Mouse (Mus musculus) gonadal fat pad, adult 2 months (tissue): ENCODE data around the gene Mmp19. TPM values are rescaled to one million over a fixed set of nuclear protein-coding genes. Genes with fewer than 3 reads are reported as not detected.
"Not testable (repeated sequence)": the region's sequence is repeated elsewhere in the genome, so short reads cannot be mapped to it uniquely, and the experiment has no call there.

ENCODE experiments used
- DNase-seq: peaks from one replicate; pipeline ENCODE4 v3.0.0-alpha.2; 2012; ENCODE audit warnings: low read depth
- polyA plus RNA-seq: library from polyadenylated mRNA; depleted of rRNA; stranded (reverse); fragments of >200 nt; gene quantifications from 2 replicates; pipeline ENCODE4 v1.2.3, GENCODE M21; 2012

Gene Mmp19
- polyA plus RNA-seq, 1 experiment, result 21.7 TPM

DNA sequence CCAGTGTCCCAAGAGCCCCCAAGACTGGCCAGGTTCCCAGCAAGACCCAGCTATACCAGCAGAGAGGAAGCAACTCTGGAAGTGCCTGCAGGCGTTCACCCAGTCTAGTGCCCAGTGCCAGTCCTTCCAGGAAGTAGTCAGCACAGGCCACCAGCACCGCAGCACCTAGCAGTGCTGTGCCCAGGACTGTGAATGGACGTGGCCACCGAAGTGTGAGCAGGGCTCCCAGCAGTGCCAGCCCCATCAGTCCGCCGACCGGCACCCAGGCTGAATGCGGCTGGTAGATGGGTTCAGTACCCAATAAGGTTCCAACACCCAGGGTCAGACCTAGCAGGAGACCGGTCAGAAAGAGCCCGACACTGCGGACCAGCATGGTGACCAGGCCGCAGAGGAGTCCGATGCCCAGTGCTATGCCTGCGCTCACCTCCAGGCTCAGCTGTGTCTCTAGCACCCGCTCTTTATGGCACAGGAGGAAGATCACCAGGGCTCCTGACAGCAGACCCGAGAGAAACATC lies 11.3 kb downstream of the Mmp19 start:
- DNase-seq, result no peak

GRCm38 (mm10) chr10:128802956-128803355 lies 12.2 kb downstream of the Mmp19 start:
- DNase-seq, result no peak

DNA sequence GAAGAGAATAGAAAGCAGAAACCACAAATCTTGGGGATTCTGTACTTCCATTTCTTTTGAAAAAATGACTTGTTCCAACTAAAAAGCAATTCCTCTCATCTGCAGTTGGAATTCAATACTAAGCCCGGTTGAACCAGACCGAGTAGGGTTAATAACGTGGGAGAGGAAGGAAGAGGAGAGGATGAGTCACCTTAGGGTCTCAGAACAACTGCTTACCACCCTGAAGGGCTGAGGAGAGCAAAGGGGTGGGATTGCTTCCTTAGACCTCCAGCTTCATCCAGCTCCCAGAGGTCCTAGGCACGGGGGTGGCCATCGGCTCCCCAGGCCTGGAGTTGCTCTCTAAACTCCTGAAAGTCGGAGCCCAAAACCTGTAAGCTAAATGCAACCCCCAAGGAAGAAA lies 12.7 kb downstream of the Mmp19 start:
- no peak for DNase-seq

DNA sequence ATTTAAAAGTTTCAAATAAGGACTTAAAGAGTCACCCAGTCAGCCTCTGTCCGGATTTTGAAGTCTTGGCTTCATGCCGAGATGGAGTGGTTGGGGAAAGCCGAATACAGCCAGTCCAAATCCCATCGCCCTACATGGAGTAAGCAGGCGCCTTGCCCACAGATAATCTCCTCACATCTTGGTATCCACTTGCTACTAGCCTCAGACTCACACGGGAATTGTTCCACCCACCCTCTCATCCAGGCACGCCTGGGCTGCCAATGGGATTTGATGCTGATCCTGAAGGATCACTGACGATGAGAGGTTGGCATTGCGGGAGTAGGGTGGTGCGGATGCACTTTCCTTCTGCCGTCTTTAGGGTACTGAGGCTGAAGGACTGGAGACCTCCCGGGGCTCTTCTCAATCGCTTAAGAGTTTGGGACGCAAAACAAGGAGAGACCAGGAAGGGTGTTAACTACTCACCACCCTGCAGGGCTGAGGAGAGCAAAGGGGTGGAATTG lies 13.1 kb downstream of the Mmp19 start, which contains the start of gene Dnajc14:
TSS of gene Dnajc14 (plus strand) at position 292 of the 500 bp plus-strand sequence.
- DNase-seq, result no peak

- no peak for DNase-seq
Observed at GRCm38 (mm10) chr10:128804271-128805091, 13.8 kb downstream of the Mmp19 start, which contains the start of gene Tmem198b. TSS of gene Tmem198b (minus strand) at chr10:128804370.

- DNase-seq, result no peak
Observed at GRCm38 (mm10) chr10:128805092-128806000, 14.6 kb downstream of the Mmp19 start.

DNA sequence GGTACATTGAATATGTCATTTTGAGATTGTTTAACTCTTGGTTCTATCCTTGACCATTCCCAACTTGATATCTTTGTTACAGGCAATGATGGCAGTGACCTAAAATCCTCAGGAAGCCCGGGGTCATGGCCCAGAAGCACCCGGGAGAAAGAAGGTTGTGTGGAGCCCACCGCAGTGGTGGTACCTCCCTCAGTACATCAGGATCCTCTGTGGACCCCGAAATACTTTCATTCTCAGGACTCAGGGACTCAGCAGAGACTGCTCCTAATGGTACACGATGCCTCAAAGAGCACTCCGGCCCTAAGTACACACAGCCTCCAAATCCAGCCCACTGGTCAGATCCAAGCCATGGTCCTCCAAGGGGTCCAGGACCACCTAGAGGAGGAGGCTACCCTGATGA lies 15.4 kb downstream of the Mmp19 start:
- DNase-seq, result no peak

DNA sequence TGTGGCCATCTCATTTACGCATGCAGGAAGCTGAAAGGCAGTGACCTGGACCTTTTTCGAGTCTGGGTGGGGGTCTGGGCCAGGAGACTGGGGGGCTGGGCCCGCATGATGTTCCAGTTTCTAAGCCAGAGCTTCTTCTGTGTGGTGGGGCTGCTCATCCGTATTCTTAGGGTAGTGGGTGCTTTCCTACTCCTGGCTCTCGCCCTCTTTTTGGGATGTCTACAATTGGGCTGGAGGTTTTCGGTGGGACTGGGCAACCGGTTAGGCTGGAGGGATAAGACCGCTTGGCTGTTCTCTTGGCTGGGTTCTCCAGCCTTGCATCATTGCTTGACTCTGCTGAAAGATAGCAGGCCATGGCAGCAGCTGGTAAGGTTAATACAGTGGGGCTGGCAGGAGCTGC lies 16.3 kb downstream of the Mmp19 start:
- no peak for DNase-seq

DNA sequence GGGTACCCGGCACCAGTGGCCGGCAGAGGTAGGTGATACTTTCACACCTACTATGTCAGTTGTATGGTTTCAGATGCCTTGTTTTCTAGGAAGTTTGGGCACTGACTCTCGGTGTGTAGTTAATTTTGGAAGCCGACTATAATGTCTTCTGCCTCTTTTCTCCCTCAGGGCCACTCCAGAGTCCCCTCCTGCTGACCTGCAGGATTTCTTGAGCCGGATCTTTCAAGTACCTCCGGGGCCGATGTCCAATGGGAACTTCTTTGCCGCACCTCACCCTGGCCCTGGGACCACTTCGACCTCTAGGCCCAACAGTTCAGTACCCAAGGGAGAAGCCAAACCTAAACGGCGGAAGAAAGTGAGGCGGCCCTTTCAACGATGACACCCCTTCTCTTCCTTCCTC lies 26.3 kb downstream of the Mmp19 start, which contains the start of gene Sarnp:
TSS of gene Sarnp (plus strand) at position 301 of the 400 bp plus-strand sequence.
- no peak for DNase-seq

- DNase-seq, result no peak
Observed at GRCm38 (mm10) chr10:128820217-128820616, 29.5 kb downstream of the Mmp19 start.

DNA sequence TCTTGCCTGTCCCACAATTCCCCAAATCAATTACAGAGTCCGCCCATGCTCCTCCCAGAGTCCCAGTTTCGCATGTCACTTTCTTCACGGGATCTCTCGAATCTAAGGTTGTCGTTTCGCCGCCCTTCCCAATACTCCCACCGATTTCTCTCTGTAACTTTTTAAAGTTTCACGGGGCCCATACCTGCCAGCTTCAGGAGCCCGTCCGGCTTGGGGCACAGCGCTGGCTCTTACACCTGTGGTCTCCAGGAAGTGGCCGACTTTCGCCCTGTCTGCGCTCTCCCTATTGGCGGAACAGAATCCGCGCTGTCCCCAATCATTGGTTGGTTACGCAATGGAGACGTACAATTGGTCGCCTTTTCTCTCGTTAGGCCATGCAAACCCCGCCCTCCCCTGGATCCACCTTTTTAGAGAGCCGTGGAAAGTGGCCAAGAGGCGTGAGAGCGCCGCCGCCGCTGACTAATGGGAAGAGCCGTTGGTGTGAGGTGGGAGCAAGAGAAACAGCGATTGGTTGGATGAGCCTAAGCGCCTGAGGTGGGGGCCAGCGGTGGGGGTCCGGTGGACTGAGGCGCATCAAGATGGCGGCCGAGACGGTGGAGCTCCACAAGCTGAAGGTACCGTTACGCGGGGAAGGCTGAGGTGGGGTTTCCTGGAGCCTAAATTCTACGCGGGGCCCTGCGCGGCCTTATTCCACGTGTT lies 30.8 kb downstream of the Mmp19 start, which contains the start of gene Ormdl2:
TSS of gene Ormdl2 (minus strand) at position 288 of the 699 bp plus-strand sequence.
- peak; percentile 97 for DNase-seq

GRCm38 (mm10) chr10:128822135-128822534 lies 31.4 kb downstream of the Mmp19 start:
- DNase-seq, result no peak

DNA sequence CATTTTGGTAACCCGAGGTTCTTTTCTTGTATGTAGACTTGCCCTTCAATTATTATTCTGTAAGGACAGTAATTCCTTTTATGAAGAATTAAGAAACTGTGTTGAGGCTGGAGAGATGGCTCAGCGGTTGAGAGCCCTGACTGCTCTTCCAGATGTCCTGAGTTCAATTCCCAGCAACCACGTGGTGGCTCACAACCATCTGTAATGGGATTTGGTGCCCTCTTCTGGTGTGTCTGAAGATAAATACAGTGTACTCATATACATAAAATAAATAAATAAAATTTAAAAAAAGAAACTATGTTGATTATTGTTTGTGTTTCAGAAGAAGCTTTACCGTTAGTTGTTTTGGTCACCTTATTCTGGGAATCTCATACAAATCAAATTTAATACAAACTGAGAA lies 32.4 kb downstream of the Mmp19 start:
- not testable (repeated sequence) for DNase-seq

- DNase-seq, result no peak
Observed at GRCm38 (mm10) chr10:128823821-128824220, 33.1 kb downstream of the Mmp19 start.

GRCm38 (mm10) chr10:128837400-128837799 lies 46.7 kb downstream of the Mmp19 start:
- DNase-seq, result no peak

- no peak for DNase-seq
Observed at GRCm38 (mm10) chr10:128839434-128839833, 48.7 kb downstream of the Mmp19 start.

- DNase-seq, result no peak
Observed at GRCm38 (mm10) chr10:128840612-128841011, 49.9 kb downstream of the Mmp19 start.

DNA sequence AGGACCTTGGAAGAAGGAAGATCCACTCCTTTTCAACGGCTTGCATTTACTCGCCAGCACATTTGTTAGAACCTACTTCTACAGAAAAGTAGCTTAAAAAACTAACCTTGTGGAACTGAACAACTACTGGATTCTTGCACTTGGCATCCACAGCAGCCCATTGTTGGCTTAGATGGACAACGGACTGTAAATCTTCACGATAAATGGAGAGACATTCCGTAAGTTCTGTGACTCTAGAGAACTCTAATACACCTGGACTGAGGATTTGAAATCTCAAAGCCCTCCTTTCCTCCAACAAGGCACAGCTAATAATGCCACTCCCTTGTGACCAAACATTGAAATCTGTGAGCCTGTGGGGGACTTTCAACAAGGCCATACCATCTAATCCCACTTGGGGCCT lies 52.5 kb downstream of the Mmp19 start:
- no peak for DNase-seq

DNA sequence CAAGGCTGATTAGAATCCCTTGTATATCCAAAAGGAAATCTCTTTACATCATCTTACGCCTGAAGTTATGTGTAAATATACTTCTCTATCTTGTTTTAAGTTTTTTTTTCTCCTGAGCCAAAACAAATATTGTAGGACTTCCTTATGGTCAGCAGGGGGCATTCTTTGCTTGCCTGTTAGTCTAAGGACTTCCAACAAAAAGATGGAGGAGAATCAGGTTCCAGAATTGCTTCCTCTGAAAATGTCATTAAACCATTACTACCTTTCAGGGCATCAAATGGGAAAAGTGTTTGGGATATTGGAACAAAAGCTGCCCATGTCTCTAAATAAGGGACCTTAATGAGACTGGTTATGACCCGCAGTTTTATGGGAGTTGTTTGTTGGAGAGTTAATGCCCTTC lies 54.8 kb downstream of the Mmp19 start:
- DNase-seq, result no peak

GRCm38 (mm10) chr10:128846664-128847063 lies 56.0 kb downstream of the Mmp19 start:
- DNase-seq, result no peak

DNA sequence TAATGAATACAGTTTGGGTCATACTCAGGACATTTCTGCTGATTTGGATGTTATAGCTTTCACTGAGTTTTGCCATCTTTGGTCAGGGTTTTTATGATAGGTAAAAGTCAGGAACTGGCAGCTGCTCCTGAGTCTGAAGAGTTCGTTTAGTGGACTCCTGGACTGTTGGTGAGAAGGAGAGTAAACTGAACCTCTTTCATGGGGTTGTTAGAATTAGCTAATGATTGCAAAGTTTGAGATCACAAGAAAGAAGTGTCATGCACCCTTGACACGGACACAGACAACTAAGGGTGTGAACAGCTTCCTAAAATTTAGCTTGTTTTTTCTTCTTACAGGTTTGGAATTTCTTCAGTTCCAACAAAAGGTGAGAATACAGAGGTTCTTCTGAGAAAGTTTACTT lies 57.7 kb downstream of the Mmp19 start:
- no peak for DNase-seq
